Mouse (Mus musculus): Measurements from ENCODE around the gene Sgo2a. TPM values are rescaled to one million over a fixed set of nuclear protein-coding genes. Genes with fewer than 3 reads are reported as not detected.

The Sgo2a gene
- polyA plus RNA-seq (2014; fragmentation: Nextera tagmentation; extraction: Ambion mirVana): 28.6 and 28.8 TPM in 2 replicates

DNA sequence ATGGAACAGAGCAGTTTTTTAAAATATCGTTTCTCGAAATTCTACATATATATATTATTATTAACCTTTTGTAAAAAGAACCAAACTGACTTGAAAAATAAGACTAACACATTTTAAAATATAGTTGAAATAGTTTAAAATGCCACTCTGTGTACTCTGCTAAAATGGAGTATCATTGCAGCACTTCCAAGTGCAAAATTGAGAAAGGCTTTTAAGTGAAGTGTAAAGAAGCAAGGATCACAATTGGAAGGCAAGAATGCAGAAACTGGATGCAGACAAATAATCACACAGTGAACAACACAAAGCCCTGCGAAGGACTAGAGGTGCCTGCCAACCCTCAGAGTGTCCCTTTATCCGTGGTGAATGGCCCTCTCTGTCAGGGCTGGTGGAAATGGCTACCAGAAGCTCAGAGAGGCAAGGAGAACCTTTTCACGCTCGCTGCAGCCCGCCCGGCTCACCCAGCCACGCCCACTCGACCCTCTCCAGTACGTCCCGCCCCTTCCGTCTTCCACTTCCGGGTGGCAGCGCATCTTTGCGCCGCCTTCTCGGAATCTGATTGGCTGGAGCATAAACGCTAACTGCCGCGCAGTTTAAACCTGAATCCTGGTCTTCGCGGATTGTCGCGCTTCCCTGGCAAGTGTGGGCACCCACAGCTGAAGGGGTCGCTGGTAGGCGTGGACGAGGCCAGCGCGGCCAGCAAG lies at the start of gene Sgo2a:
Gene Sgo2a (plus strand): TSS at position 540 of the 701 bp plus-strand sequence.
- Histone ChIP-seq H3K36me3 (ENCODE audit: control insufficient read depth, insufficient read depth, low read length) (no peaks in the 10 kb centered on the region), H3K9me3 (ENCODE audit: control insufficient read depth, low read length) (no peaks in the 10 kb centered on the region)
- 7% methylated on average over 30 of the region's 30 CpGs for WGBS

DNA sequence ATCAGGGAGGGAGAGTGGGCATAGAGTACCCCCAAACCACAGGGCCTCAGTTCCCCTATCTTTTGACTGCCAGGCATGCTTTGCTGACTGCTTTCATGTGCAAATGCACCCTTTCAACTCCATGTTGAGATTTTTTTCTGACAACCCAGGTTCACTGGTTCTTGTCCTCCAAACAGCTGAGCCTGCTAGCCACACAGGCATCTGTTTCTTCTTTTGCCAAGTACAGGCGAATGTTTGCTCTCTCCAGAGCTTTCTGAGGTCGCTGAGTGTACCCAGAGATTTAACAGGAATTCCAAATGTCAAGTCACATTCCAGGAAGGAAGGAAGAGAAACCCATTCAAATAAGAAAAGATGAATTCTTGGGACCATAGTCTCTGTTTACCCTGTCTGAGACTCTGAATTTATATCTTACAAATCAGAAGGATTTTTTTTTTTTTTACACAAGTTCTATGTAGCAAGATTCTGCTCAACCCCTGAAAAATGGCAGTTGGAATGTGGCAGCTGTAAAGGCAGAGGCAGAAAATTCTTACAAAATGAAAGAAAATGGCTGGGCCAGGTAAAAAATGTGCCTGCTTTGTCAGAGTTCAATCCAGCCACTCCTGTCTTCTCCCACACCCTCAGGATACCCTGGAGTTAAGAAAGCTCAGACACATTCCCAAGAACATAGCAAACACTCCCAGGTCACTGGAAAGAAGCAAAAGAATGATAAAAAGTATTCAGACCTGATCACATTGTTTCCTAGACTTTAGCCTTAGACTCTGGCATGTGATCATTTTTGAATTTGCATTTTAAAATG lies 48.0 kb upstream of the Sgo2a start:
- Histone ChIP-seq H3K9ac (ENCODE audit: low read length) (no peak overlapping the region), H3K4me1 (ENCODE audit: control insufficient read depth, insufficient read depth, low read length) (no peaks in the 10 kb centered on the region), H3K27me3 (ENCODE audit: control insufficient read depth, insufficient read depth, low read length) (no peaks in the 10 kb centered on the region), H3K4me2 (ENCODE audit: low read depth, severe bottlenecking) (no peak overlapping the region), H3K4me3 (ENCODE audit: low read depth, low read length) (no peak overlapping the region), H3K27ac (replicated peaks; ENCODE audit: low read depth, low read length) (no peak overlapping the region), H3K9me3 (ENCODE audit: control insufficient read depth, low read length) (no peaks in the 10 kb centered on the region), H3K36me3 (ENCODE audit: control insufficient read depth, insufficient read depth, low read length) (no peaks in the 10 kb centered on the region)
- ATAC-seq (ENCODE audit: insufficient number of reproducible peaks, low FRiP score, low TSS enrichment, low read depth): no peak
- 33% methylated on average over 2 of the region's 2 CpGs for WGBS
- no peak for DNase-seq (ENCODE audit: low spot score)

More for the DNA sequence above, at the start of gene Sgo2a:
- Histone ChIP-seq H3K27ac (replicated peaks; ENCODE audit: low read depth, low read length) (no peak within 1 kb of the TSS; the same call in 1 of the 2 replicates), H3K4me1 (ENCODE audit: control insufficient read depth, insufficient read depth, low read length) (0 out of 2 replicates have a peak, but pooled peaks cover 3% of the 10 kb centered on the region), H3K9ac (ENCODE audit: low read length) (peak within 1 kb of the TSS; percentile 72), H3K4me3 (ENCODE audit: low read depth, low read length) (peak within 1 kb of the TSS; percentile 66), H3K4me2 (ENCODE audit: low read depth, severe bottlenecking) (peak within 1 kb of the TSS; percentile 44), H3K27me3 (ENCODE audit: control insufficient read depth, insufficient read depth, low read length) (no peaks in the 10 kb centered on the region)
- DNase-seq (ENCODE audit: low spot score): peak; percentile 98
- ATAC-seq (ENCODE audit: insufficient number of reproducible peaks, low FRiP score, low TSS enrichment, low read depth): peak; percentile 96

DNA sequence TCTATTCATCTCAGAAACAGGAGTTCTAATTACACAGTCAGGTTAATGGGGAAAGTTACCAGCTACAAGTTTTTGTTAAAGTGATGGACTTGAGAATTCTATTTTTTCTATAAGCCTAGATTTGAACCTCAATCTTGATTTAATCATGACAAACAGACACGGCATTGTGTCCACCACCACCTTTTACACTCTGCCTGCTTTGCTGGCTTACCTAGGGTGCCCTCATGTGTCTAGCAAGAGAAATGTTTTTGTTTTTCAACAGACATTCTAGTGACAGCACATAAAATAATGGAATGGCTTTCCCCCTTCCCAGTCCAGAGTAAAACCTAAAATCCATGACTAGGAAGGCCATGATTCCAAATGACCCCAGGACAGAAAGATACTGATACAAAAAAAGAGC lies 46.6 kb upstream of the Sgo2a start:
- 16% methylated on average over 1 of the region's 1 CpGs for WGBS
- no peak overlapping the region for H3K9ac ChIP-seq (ENCODE audit: low read length)
- no peak overlapping the region for H3K27ac ChIP-seq (replicated peaks; ENCODE audit: low read depth, low read length)
- H3K4me2 ChIP-seq (ENCODE audit: low read depth, severe bottlenecking): no peak overlapping the region
- DNase-seq (ENCODE audit: low spot score): peak; percentile 38
- H3K9me3 ChIP-seq (ENCODE audit: control insufficient read depth, low read length): no peaks in the 10 kb centered on the region
- H3K36me3 ChIP-seq (ENCODE audit: control insufficient read depth, insufficient read depth, low read length): no peaks in the 10 kb centered on the region
- H3K4me1 ChIP-seq (ENCODE audit: control insufficient read depth, insufficient read depth, low read length): no peaks in the 10 kb centered on the region
- H3K4me3 ChIP-seq (ENCODE audit: low read depth, low read length): no peak overlapping the region
- ATAC-seq (ENCODE audit: insufficient number of reproducible peaks, low FRiP score, low TSS enrichment, low read depth): no peak
- no peaks in the 10 kb centered on the region for H3K27me3 ChIP-seq (ENCODE audit: control insufficient read depth, insufficient read depth, low read length)

DNA sequence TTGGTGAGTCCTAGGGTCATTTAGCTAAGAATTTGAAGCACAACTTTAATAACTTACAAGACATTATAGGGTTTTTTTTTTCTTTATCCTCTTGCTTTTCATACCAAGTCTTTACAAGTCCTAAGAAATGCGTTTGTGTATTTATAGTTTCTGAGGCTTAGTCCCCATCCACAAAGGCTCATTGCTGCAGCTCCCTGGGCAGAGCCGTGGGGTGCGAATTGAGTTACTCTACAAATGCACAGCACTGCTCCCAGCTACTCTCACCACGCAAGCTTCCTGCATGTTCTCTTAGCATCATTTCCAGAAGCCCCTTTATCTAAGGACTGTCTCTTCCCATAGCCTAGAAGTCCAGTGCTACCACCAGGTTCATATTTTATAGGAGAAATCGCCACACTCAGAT lies 46.1 kb upstream of the Sgo2a start:
- no peak overlapping the region for H3K9ac ChIP-seq (ENCODE audit: low read length)
- no peak overlapping the region for H3K27ac ChIP-seq (replicated peaks; ENCODE audit: low read depth, low read length)
- no peaks in the 10 kb centered on the region for H3K36me3 ChIP-seq (ENCODE audit: control insufficient read depth, insufficient read depth, low read length)
- 76% methylated on average over 5 of the region's 5 CpGs for WGBS
- no peaks in the 10 kb centered on the region for H3K9me3 ChIP-seq (ENCODE audit: control insufficient read depth, low read length)
- ATAC-seq (ENCODE audit: insufficient number of reproducible peaks, low FRiP score, low TSS enrichment, low read depth): no peak
- H3K4me3 ChIP-seq (ENCODE audit: low read depth, low read length): no peak overlapping the region
- no peak overlapping the region for H3K4me2 ChIP-seq (ENCODE audit: low read depth, severe bottlenecking)
- no peaks in the 10 kb centered on the region for H3K27me3 ChIP-seq (ENCODE audit: control insufficient read depth, insufficient read depth, low read length)
- DNase-seq (ENCODE audit: low spot score): no peak
- no peaks in the 10 kb centered on the region for H3K4me1 ChIP-seq (ENCODE audit: control insufficient read depth, insufficient read depth, low read length)

DNA sequence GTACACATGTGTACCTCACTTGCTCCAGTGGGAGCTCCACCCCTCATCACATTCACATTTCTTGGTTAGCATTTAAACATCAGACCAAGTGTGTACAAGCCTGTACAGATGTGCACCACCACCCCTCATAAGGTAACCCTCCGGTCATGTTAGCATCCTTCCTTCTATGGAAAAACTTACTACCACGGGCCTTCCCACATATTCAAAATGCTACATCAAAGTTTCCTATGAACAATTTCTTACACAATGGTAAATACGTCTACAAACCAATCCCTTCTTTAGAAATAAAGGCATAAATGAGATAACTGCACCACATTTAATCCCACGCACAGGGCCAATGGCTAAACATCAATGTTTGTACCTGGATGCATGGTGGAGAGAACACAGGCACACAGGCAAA lies 43.3 kb upstream of the Sgo2a start:
- DNase-seq (ENCODE audit: low spot score) (no peak), ATAC-seq (ENCODE audit: insufficient number of reproducible peaks, low FRiP score, low TSS enrichment, low read depth) (no peak)
- Histone ChIP-seq H3K4me3 (ENCODE audit: low read depth, low read length) (no peak overlapping the region), H3K4me1 (ENCODE audit: control insufficient read depth, insufficient read depth, low read length) (no peaks in the 10 kb centered on the region), H3K4me2 (ENCODE audit: low read depth, severe bottlenecking) (no peak overlapping the region), H3K27me3 (ENCODE audit: control insufficient read depth, insufficient read depth, low read length) (no peaks in the 10 kb centered on the region), H3K27ac (replicated peaks; ENCODE audit: low read depth, low read length) (no peak overlapping the region), H3K9ac (ENCODE audit: low read length) (no peak overlapping the region), H3K9me3 (ENCODE audit: control insufficient read depth, low read length) (no peaks in the 10 kb centered on the region), H3K36me3 (ENCODE audit: control insufficient read depth, insufficient read depth, low read length) (no peaks in the 10 kb centered on the region)
- 93% methylated on average over 4 of the region's 4 CpGs for WGBS

DNA sequence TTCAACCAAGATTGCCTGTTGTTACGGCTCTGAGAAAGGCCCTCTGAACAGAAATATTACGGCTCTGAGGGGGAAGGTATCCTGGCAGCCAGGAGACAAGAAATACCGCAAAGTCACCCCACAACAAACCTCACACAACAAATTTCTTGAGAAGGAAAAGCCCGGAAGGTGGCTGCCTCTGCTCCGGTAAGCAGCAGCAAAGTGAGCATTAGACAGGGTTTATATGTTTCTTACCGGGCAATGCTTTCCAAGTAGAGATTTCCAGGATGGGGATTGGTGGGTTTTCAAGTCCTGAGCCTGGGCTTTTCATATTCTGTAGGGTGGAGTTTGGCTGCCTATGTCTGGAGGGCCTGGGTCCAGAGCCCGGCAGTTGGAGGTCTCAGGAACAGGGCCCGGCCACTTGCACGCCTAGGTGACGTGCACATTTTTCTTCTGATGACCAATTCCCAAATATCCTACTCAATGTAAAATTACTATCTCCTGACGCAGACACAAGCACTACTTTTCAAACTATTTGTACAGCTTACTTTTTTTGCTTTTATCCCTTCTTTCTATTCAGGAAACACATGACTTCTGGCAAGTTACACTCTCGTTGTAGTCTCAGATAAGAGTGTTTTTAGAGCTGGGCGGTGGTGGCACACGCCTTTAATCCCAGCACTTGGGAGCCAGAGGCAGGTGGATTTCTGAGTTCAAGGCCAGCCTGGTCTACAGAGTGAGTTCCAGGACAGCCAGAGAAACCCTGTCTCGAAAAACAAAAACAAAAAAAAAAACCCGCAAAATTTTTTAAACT lies 42.0 kb upstream of the Sgo2a start:
- no peaks in the 10 kb centered on the region for H3K36me3 ChIP-seq (ENCODE audit: control insufficient read depth, insufficient read depth, low read length)
- no peak for ATAC-seq (ENCODE audit: insufficient number of reproducible peaks, low FRiP score, low TSS enrichment, low read depth)
- WGBS: 89% methylated on average over 16 of the region's 16 CpGs

DNA sequence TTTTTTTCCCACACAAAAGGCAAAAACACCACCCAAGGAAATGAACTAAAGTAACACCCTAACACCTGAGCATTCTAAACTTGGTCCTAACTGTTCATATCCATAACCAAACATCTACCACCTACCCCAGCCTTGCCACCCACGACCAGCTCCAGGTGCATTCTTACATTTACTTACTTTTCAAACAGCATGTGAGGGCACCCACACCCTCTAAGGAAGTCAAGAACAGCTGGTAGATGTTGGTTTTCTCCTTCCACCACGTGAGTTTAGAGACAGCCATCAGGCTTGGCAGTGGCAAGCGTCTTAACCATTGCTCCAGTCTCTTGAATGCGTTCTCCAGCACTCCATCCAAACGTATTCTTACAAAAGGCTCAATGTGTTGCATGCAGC lies 41.4 kb upstream of the Sgo2a start:
- Histone ChIP-seq H3K9me3 (ENCODE audit: control insufficient read depth, low read length) (no peaks in the 10 kb centered on the region), H3K4me1 (ENCODE audit: control insufficient read depth, insufficient read depth, low read length) (no peaks in the 10 kb centered on the region), H3K4me3 (ENCODE audit: low read depth, low read length) (no peak overlapping the region), H3K36me3 (ENCODE audit: control insufficient read depth, insufficient read depth, low read length) (no peaks in the 10 kb centered on the region), H3K27me3 (ENCODE audit: control insufficient read depth, insufficient read depth, low read length) (no peaks in the 10 kb centered on the region), H3K27ac (replicated peaks; ENCODE audit: low read depth, low read length) (no peak overlapping the region), H3K4me2 (ENCODE audit: low read depth, severe bottlenecking) (no peak overlapping the region), H3K9ac (ENCODE audit: low read length) (no peak overlapping the region)
- WGBS: 84% methylated on average over 5 of the region's 5 CpGs
- DNase-seq (ENCODE audit: low spot score): no peak
- ATAC-seq (ENCODE audit: insufficient number of reproducible peaks, low FRiP score, low TSS enrichment, low read depth): no peak

More for the DNA sequence above, 42.0 kb upstream of the Sgo2a start:
- H3K4me3 ChIP-seq (ENCODE audit: low read depth, low read length): no peak overlapping the region
- H3K27ac ChIP-seq (replicated peaks; ENCODE audit: low read depth, low read length): no peak overlapping the region
- no peak overlapping the region for H3K9ac ChIP-seq (ENCODE audit: low read length)
- H3K27me3 ChIP-seq (ENCODE audit: control insufficient read depth, insufficient read depth, low read length): no peaks in the 10 kb centered on the region
- DNase-seq (ENCODE audit: low spot score): no peak
- H3K4me2 ChIP-seq (ENCODE audit: low read depth, severe bottlenecking): no peak overlapping the region
- H3K9me3 ChIP-seq (ENCODE audit: control insufficient read depth, low read length): no peaks in the 10 kb centered on the region
- H3K4me1 ChIP-seq (ENCODE audit: control insufficient read depth, insufficient read depth, low read length): no peaks in the 10 kb centered on the region

DNA sequence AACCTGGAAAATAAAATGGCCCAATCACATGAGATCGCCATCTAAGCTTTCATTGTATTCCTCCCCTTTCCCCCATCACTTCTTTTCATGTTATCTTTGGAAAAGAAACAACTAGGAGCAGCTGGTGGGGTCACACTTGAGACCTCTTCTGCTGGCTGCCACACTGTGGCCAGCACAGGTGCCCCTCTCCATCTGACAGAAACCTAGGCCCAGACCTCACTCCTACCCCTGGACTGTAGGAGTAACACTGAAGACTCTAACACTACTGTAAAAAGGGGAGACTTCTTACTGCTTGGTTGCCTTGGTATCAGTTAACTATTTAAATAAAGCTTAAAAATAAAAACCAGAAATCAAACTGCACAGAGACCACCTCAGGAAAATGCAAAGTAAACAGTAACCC lies 40.0 kb upstream of the Sgo2a start:
- 94% methylated on average over 1 of the region's 1 CpGs for WGBS
- no peaks in the 10 kb centered on the region for H3K36me3 ChIP-seq (ENCODE audit: control insufficient read depth, insufficient read depth, low read length)
- no peak overlapping the region for H3K4me2 ChIP-seq (ENCODE audit: low read depth, severe bottlenecking)
- H3K4me3 ChIP-seq (ENCODE audit: low read depth, low read length): no peak overlapping the region
- no peak overlapping the region for H3K27ac ChIP-seq (replicated peaks; ENCODE audit: low read depth, low read length)
- DNase-seq (ENCODE audit: low spot score) (no peak), ATAC-seq (ENCODE audit: insufficient number of reproducible peaks, low FRiP score, low TSS enrichment, low read depth) (no peak)
- H3K9me3 ChIP-seq (ENCODE audit: control insufficient read depth, low read length): no peaks in the 10 kb centered on the region
- no peaks in the 10 kb centered on the region for H3K27me3 ChIP-seq (ENCODE audit: control insufficient read depth, insufficient read depth, low read length)
- no peaks in the 10 kb centered on the region for H3K4me1 ChIP-seq (ENCODE audit: control insufficient read depth, insufficient read depth, low read length)
- H3K9ac ChIP-seq (ENCODE audit: low read length): no peak overlapping the region
